Comparison of ENCODE assay signal across 9 mouse cellular contexts in the genomic region with DNA sequence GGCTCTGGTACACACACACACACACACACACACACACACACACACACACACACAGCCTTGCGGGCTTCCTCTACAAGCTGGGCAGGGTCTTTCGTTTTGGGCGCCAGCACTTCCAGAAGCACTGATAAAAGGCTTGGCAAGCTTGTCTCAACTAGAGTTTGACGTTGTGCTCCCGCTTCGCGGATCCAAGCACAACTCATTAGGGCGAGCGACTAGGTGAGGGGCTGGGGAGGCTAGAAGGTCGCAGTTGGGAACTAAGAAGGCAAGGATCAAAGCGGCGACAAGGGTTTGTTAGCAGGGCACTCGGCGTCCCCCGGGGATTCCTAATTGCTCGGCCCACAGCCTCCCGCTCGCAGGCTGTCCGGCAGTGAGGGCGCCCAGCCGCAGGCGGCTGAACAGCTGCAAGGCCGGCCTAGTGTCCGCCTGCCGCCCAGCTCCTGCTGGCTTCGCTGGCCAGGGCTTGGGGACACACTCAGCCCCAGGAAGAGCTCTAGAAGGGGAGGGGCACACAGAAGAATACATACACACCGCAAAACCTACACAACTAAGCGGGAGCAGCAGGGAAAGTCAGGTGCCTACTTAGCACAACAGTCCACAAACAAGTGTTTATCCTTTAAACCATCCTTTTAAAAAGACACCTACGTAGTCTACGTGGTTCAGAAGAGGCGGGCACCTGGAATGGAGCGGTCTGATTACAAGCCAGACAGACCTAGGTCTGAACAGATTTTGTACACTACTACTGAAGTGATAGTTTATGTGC. TPM values are rescaled to one million over a fixed set of nuclear protein-coding genes. Genes with fewer than 3 reads are reported as not detected.
DNase-seq lines count a peak whose midpoint lies in the region; ATAC-seq lines count a peak whose summit lies in the region.
"Had no signal": no experiment of that assay in that cellular context is flagged by ENCODE, and none has a peak within 500 bp of the region (broad histone marks: within the 10 kb centered on the region; RNA-seq: fewer than 3 reads in every experiment).

No protein-coding gene starts in this region.

- no peak overlapping the region for H3K9ac ChIP-seq in embryonic facial prominence, embryonic 11.5 days (replicated peaks; ENCODE audit: low read length)
- H3K9ac ChIP-seq: limb, embryonic 12.5 days had no signal

- intact Hi-C loops in gastrocnemius, postnatal 36 days (cut with DNase I) = no loop called here

- H3K4me1 ChIP-seq in embryonic facial prominence, embryonic 11.5 days (ENCODE audit: control insufficient read depth, insufficient read depth, low read length) = no peaks in the 10 kb centered on the region; the same call in 1 of the 2 replicates
- peaks cover 58% of the 10 kb centered on the region for H3K4me1 ChIP-seq in midbrain, embryonic 10.5 days

- no peaks in the 10 kb centered on the region for H3K9me3 ChIP-seq in embryonic facial prominence, embryonic 11.5 days (replicated peaks; ENCODE audit: control insufficient read depth, low read length)
- no peaks in the 10 kb centered on the region for H3K9me3 ChIP-seq in midbrain, embryonic 10.5 days (replicated peaks)
- H3K9me3 ChIP-seq: limb, embryonic 12.5 days had no signal

- H3K4me2 ChIP-seq in embryonic facial prominence, embryonic 11.5 days (ENCODE audit: low read depth, low read length) = no peak overlapping the region
- H3K4me2 ChIP-seq: limb, embryonic 12.5 days had no signal

- H3K4me3 ChIP-seq in embryonic facial prominence, embryonic 11.5 days (ENCODE audit: low read depth, low read length) = no peak overlapping the region
- peak overlapping the region; percentile 66 for H3K4me3 ChIP-seq in midbrain, embryonic 10.5 days
- H3K4me3 ChIP-seq: limb, embryonic 12.5 days had no signal

- no peaks in the 10 kb centered on the region for H3K36me3 ChIP-seq in embryonic facial prominence, embryonic 11.5 days (replicated peaks; ENCODE audit: control insufficient read depth, insufficient read depth, low read depth, low read length)
- no peaks in the 10 kb centered on the region; the same call in 1 of the 2 replicates for H3K36me3 ChIP-seq in midbrain, embryonic 10.5 days
- H3K36me3 ChIP-seq: limb, embryonic 12.5 days had no signal

- WGBS in embryonic facial prominence, embryonic 11.5 days = under 1% methylated on average over 32 of the region's 32 CpGs
- 1% methylated on average over 32 of the region's 32 CpGs for WGBS in midbrain, embryonic 10.5 days

- no peak for ATAC-seq in embryonic facial prominence, embryonic 11.5 days (replicated peaks; ENCODE audit: insufficient number of reproducible peaks, low FRiP score, low TSS enrichment, low read depth)

- H3K27ac ChIP-seq in embryonic facial prominence, embryonic 11.5 days (replicated peaks; ENCODE audit: low read depth, low read length) = no peak overlapping the region
- H3K27ac ChIP-seq in midbrain, embryonic 10.5 days (replicated peaks) = peak overlapping the region; percentile 68
- H3K27ac ChIP-seq: limb, embryonic 12.5 days had no signal

- peaks cover 78% of the 10 kb centered on the region for H3K27me3 ChIP-seq in embryonic facial prominence, embryonic 11.5 days (ENCODE audit: control insufficient read depth, insufficient read depth, low read length)
- peaks cover 100% of the 10 kb centered on the region for H3K27me3 ChIP-seq in midbrain, embryonic 10.5 days (ENCODE audit: low read depth, poor library complexity, severe bottlenecking)

- peak; percentile 10 for DNase-seq in right cerebral cortex, postnatal 25 days
- no peak for DNase-seq in right cerebral cortex, postnatal 14 days
- DNase-seq in embryonic facial prominence, embryonic 11.5 days (ENCODE audit: low spot score) = peak; percentile 28
- DNase-seq in midbrain, embryonic 10.5 days (ENCODE audit: low spot score) = peak; percentile 77
- no peak for DNase-seq in spleen, postnatal 14 days (ENCODE audit: low spot score in 2 of 2)
- DNase-seq in gastrocnemius, postnatal 36 days = no peak
- DNase-seq in frontal cortex, adult 2 months (ENCODE audit: extremely low spot score in 1 of 2, low spot score in 1 of 2) = no peak

RNA-seq across cellular contexts. Expression of a gene that starts 6.1 kb away (rescaled TPM):
- polyA plus RNA-seq in embryonic facial prominence, embryonic 11.5 days (2014; fragmentation: Nextera tagmentation; extraction: Ambion mirVana) = 0.08 TPM in 2 replicates
- 4.4 and 5.3 TPM in 2 replicates for polyA plus RNA-seq in midbrain, embryonic 10.5 days (2016; fragmentation: Nextera tagmentation; extraction: Ambion mirVana)
- not detected for total RNA-seq in gastrocnemius, postnatal 36 days (2021)
- 2.4 and 3.0 TPM in 2 replicates for polyA plus RNA-seq in frontal cortex, adult 2 months (2012; rRNA removed)
- polyA plus RNA-seq: heart, embryonic 14.5 days; limb, embryonic 12.5 days had no signal

Comparison
In these comparisons a context has a peak if more than half of its experiments do, and no peak if none do; other contexts are left out.
1. DNase-seq: peak in right cerebral cortex, postnatal 25 days (single experiment), embryonic facial prominence, embryonic 11.5 days (single experiment) and midbrain, embryonic 10.5 days (single experiment); none in right cerebral cortex, postnatal 14 days (single experiment), spleen, postnatal 14 days (0 of 2), gastrocnemius, postnatal 36 days (0 of 2) and frontal cortex, adult 2 months (0 of 2).